Mouse (Mus musculus) forebrain, postnatal 0 days (tissue): ENCODE measurements at regions not wholly inside any gene's neighbourhood (a gene's known extent, or its start where the extent isn't known, plus 50 kb on each side); places are given as distances from the start of the nearest gene placed in this dataset.
"Not testable (repeated sequence)": the region's sequence is repeated elsewhere in the genome, so short reads cannot be mapped to it uniquely, and the experiment has no call there.

Source experiments
- ATAC-seq: fragments of 200-750 bp; cut with Nextera tagmentation; 2 replicates; pipeline ENCODE4 v1.8.0; 2017; ENCODE audit warnings: mild to moderate bottlenecking, moderate library complexity
- DNase-seq: peaks from one replicate; pipeline ENCODE4 v3.0.0-alpha.2; 2015
- H3K27ac ChIP-seq: fragments of 300-500 bp; sonication (generic); 2 replicates; pipeline ENCODE4 v1.5.1; 2014; ENCODE audit warnings: low read depth, mild to moderate bottlenecking, antibody characterized with exemption, low read length, moderate library complexity, mixed read lengths
- H3K27me3 ChIP-seq: fragments of 300-500 bp; sonication (generic); 2 replicates; pipeline ENCODE4 v1.6.1; 2014; ENCODE audit warnings: mild to moderate bottlenecking, low read length, mixed read lengths; ENCODE audit not compliant: insufficient read depth
- H3K36me3 ChIP-seq: fragments of 300-500 bp; sonication (generic); 2 replicates; pipeline ENCODE4 v1.6.1; 2014; ENCODE audit warnings: mild to moderate bottlenecking, moderate library complexity; ENCODE audit not compliant: insufficient read depth
- H3K4me1 ChIP-seq: fragments of 300-500 bp; sonication (generic); 2 replicates; pipeline ENCODE4 v1.6.1; 2014; ENCODE audit warnings: antibody characterized with exemption; ENCODE audit not compliant: insufficient read depth
- H3K4me2 ChIP-seq: fragments of 300-500 bp; sonication (generic); 2 replicates; pipeline ENCODE4 v1.6.1; 2014; ENCODE audit warnings: low read depth, mild to moderate bottlenecking, moderate library complexity
- H3K4me3 ChIP-seq: fragments of 300-500 bp; sonication (generic); 2 replicates; pipeline ENCODE4 v1.5.1; 2014; ENCODE audit warnings: low read depth, low read length, mixed read lengths
- H3K9ac ChIP-seq: fragments of 300-500 bp; sonication (generic); 2 replicates; pipeline ENCODE4 v1.6.1; 2014; ENCODE audit warnings: mild to moderate bottlenecking
- H3K9me3 ChIP-seq: fragments of 300-500 bp; sonication (generic); 2 replicates; pipeline ENCODE4 v1.6.1; 2016; ENCODE audit warnings: low read length
- CTCF ChIP-seq: sonication (generic); IDR thresholded peaks from 2 replicates; pipeline ENCODE4 v1.5.1; 2016; ENCODE audit warnings: antibody characterized with exemption, control low read depth, low read depth
- WGBS: fragments of 180-500 bp; shearing (Covaris S2); extraction: QIAGEN DNeasy Blood & Tissue Kit; methylation state at CpG from one replicate; pipeline ENCODE4 v1.1.7; 2014; 5-methylcytosine and 5-hydroxymethylcytosine counted together

- 92% methylated on average over 1 of the region's 1 CpGs for WGBS
- Histone ChIP-seq H3K4me2 (no peak overlapping the region), H3K9ac (no peak overlapping the region), H3K27ac (no peak overlapping the region), H3K9me3 (peaks cover 63% of the 10 kb centered on the region), H3K27me3 (no peaks in the 10 kb centered on the region), H3K4me1 (no peaks in the 10 kb centered on the region), H3K36me3 (no peaks in the 10 kb centered on the region), H3K4me3 (no peak overlapping the region)
- TF ChIP-seq CTCF: no peak
- ATAC-seq: no peak
- no peak for DNase-seq
Observed at GRCm38 (mm10) chr4:122025866-122026265, 404.0 kb upstream of the Gm12887 start.

DNA sequence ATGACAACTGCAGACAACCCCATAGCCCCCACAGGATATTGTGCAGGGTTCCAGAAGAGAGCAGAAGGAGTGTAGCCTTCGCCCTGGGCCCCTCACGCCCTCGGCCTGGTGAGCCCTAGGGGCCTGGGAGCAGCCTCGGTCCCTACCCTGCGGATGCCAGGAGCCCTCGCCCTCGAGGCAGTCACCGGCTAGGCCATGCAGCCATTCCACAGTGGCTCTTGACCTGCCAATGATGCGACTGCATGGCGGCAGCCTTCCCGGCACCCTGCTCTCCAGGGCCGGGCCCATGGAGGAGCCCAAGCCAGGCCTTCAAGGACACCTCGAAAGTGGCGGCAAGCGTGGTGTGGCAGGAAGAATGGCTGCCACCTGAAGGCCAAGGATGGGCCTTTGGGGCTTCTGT is 401.0 kb upstream of the Gm12887 start:
- H3K9me3 ChIP-seq: peaks cover 71% of the 10 kb centered on the region
- H3K27me3 ChIP-seq: no peaks in the 10 kb centered on the region
- 92% methylated on average over 15 of the region's 15 CpGs for WGBS
- no peaks in the 10 kb centered on the region for H3K36me3 ChIP-seq
- ATAC-seq (no peak), DNase-seq (no peak)
- TF ChIP-seq CTCF: no peak
- no peaks in the 10 kb centered on the region for H3K4me1 ChIP-seq
- H3K27ac ChIP-seq: no peak overlapping the region
- no peak overlapping the region for H3K4me3 ChIP-seq
- H3K4me2 ChIP-seq: no peak overlapping the region
- no peak overlapping the region for H3K9ac ChIP-seq

- not testable (repeated sequence) for H3K36me3 ChIP-seq, H3K9ac ChIP-seq, H3K4me3 ChIP-seq, H3K27ac ChIP-seq, DNase-seq, ATAC-seq, H3K27me3 ChIP-seq, H3K4me2 ChIP-seq, H3K4me1 ChIP-seq
- H3K9me3 ChIP-seq: peaks cover 58% of the 10 kb centered on the region
- 97% methylated on average over 25 of the region's 26 CpGs for WGBS
Observed at GRCm38 (mm10) chr4:122008938-122009459, 387.1 kb upstream of the Gm12887 start.

- Histone ChIP-seq H3K4me2 (no peak overlapping the region), H3K4me3 (no peak overlapping the region), H3K27me3 (no peaks in the 10 kb centered on the region), H3K4me1 (no peaks in the 10 kb centered on the region), H3K27ac (no peak overlapping the region), H3K9me3 (peaks cover 58% of the 10 kb centered on the region), H3K36me3 (no peaks in the 10 kb centered on the region), H3K9ac (no peak overlapping the region)
- ATAC-seq (no peak), DNase-seq (no peak)
- no peak for TF ChIP-seq CTCF
- WGBS: 96% methylated on average over 39 of the region's 39 CpGs
Observed at GRCm38 (mm10) chr4:122008168-122008839, 386.4 kb upstream of the Gm12887 start.

DNA sequence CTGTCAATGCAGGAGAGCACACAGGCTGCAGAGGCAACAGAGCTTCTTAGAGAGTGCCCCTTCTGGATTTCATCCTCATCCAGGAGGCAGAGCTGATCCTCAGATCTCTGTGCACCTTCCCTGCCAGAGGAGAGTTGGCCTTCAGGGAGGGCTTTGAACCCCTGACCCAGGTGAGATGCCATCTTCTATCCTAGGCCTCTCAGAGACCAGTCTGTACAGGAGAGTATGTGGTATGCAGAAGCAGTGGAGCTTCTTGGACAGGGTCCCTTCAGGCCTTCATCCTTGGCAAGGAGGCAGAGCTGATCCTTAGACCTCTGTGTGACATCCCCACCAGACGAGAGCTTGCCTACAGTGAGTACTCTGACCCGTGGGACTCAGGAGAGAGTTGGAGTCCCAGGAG is 364.8 kb upstream of the Gm12887 start:
- Histone ChIP-seq H3K36me3 (no peaks in the 10 kb centered on the region), H3K9ac (no peak overlapping the region), H3K4me1 (no peaks in the 10 kb centered on the region), H3K4me3 (no peak overlapping the region), H3K9me3 (peaks cover 47% of the 10 kb centered on the region), H3K27ac (no peak overlapping the region), H3K4me2 (no peak overlapping the region), H3K27me3 (no peaks in the 10 kb centered on the region)
- DNase-seq: no peak
- no peak for TF ChIP-seq CTCF
- ATAC-seq: no peak
- WGBS: 60% methylated on average over 2 of the region's 2 CpGs

DNA sequence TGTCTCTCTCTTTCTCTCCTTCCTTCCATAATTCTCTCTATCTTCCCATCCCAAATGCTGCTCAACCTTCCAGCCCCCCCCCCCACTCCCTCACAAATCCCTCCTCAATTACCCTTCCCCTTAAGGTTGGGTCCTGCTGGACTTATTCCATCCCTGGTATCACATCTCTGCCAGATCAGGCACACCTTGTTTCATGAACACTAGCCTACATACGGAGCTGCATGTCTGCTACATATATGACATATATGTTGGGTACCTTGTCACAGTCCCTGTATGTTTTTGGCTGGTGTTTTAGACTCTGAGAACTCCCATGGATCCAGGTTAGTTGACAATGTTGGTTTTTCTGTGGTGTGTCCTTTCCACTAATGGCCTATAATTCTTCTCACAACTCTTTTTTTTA is 363.5 kb upstream of the Gm12887 start:
- Histone ChIP-seq H3K36me3 (no peaks in the 10 kb centered on the region), H3K9me3 (peaks cover 47% of the 10 kb centered on the region)
- ATAC-seq: no peak

GRCm38 (mm10) chr4:121975831-121976230 is 353.9 kb upstream of the Gm12887 start:
- ATAC-seq: no peak
- Histone ChIP-seq H3K9ac (no peak overlapping the region), H3K4me2 (no peak overlapping the region), H3K27ac (no peak overlapping the region), H3K9me3 (peaks cover 17% of the 10 kb centered on the region), H3K4me1 (no peaks in the 10 kb centered on the region), H3K27me3 (no peaks in the 10 kb centered on the region), H3K36me3 (no peaks in the 10 kb centered on the region), H3K4me3 (no peak overlapping the region)
- DNase-seq: no peak
- TF ChIP-seq CTCF: no peak
- WGBS: 86% methylated on average over 3 of the region's 3 CpGs

More for the DNA sequence above, 363.5 kb upstream of the Gm12887 start:
- no peak overlapping the region for H3K27ac ChIP-seq
- WGBS: 77% methylated on average over 1 of the region's 1 CpGs
- H3K27me3 ChIP-seq: no peaks in the 10 kb centered on the region
- H3K4me2 ChIP-seq: no peak overlapping the region
- TF ChIP-seq CTCF: no peak
- H3K4me3 ChIP-seq: no peak overlapping the region
- no peaks in the 10 kb centered on the region for H3K4me1 ChIP-seq
- DNase-seq: no peak
- H3K9ac ChIP-seq: no peak overlapping the region
